Mouse (Mus musculus) left cerebral cortex, postnatal 10 days (tissue): ENCODE data around the gene Dusp16. TPM values are rescaled to one million over a fixed set of nuclear protein-coding genes. Genes with fewer than 3 reads are reported as not detected.
"Not testable (repeated sequence)": the region's sequence is repeated elsewhere in the genome, so short reads cannot be mapped to it uniquely, and the experiment has no call there.

ENCODE experiments used
- DNase-seq, 2 experiments: peaks; one replicate each; pipeline ENCODE4 v3.0.0; 2021 to 2022; ENCODE audit warnings: low spot score in 2 of 2, mixed read lengths in 1 of 2; ENCODE audit errors: extremely low spot score in 1 of 2
- intact Hi-C: fragments of 180-260 bp; cut with DNase I; formaldehyde crosslinking; loops from one replicate; pipeline ENCODE4 v1.15.1; 2025
- total RNA-seq, 2 experiments: library from RNA; stranded (reverse); gene quantifications; 2 replicates each; pipeline ENCODE4 v1.2.3; 2021

Gene Dusp16
- total RNA-seq, 2 experiments from 2014 or later, result 5.6 to 6.6 TPM

GRCm38 (mm10) chr6:134713897-134714296, 78.5 kb downstream of the Dusp16 start:
- no peak for DNase-seq
- intact Hi-C loops, result no loop called here

DNA sequence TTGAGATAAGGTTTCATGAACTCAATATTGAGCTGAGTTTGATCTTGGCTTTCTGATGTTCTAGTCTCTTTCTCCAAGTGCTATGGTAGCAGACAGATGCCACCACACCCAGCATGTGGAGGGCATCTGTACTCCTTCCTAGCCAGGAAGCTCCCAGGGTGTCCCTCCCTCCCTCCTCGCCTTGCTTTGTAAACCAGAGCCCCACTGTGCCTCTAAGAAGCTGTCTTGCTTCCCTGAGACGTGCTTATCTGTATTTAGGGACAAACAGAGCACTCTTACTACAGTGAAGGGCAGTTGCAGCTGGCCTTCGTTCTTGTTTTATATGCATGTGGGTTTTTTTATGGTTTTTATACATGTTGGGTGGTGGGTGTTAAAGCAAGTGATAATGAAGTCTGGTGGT, 79.1 kb downstream of the Dusp16 start:
- intact Hi-C loops, result no loop called here

DNA sequence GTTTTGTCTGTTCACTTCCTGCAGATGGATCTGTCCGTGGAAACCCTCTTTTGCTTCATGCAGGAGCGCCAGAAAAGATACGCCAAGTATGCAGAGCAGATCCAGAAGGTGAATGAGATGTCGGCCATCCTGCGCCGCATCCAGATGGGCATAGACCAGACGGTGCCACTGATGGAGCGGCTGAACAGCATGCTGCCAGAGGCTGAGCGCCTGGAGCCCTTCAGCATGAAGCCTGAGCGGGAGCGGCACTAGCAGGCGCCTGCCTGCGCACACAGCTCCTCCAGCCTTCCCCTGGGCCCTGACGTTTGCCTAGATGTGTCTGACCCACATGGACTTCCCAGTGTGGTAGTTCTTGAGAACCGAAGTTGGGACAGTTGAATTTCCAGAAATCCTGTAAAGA, 82.4 kb downstream of the Dusp16 start:
- no peak for DNase-seq
- intact Hi-C loops, result no loop called here

More for the DNA sequence above, 79.1 kb downstream of the Dusp16 start:
- DNase-seq, result no peak

DNA sequence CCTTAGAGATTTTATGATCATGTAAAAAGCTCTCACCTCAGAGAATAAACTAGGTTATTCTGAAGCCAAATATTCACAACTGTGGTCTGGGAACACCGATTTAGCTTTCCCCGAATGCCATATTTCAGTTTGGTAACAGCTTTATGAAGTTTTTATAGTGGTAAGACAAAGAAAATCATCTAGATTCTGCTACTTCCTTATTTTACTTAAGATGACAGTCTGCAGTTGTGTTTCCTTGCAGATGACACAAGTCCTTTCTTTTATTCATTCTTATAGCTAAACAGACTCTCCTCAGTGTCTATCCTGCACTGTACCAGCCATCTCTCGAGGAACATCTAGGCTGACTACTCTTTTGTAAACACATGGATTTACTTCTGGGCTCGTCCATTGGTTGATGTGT, 86.0 kb downstream of the Dusp16 start:
- intact Hi-C loops, result no loop called here
- DNase-seq, result no peak

DNA sequence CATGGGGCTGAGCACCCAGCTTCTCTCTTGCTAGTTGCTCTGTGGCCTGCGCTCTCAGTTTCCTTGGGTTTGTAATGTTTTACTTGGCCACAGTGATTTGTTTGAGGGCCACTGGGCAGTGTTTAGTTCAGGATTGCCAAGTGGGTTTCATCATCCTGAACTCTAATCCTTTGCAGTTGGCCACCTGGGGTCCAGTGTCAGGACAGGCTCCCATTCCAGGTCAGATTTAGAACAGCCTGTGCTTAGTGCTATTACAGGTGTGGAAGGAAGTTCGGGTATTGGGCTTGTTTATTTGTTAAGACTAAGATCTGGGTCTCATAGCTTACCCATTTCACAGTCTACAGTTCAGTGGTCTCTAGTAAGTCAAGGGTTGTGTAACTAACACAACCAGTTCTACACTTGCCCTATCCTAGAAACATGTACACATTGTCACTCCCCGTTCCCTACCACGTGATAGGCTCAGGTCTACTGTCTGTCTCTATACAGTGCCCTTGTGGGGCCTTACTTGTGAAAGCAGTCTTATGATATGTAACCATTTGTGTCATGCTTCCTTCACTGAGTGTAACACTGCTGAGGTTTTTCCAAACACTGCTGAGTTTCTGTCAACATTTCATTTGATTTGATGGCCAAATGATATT, 89.3 kb downstream of the Dusp16 start:
- intact Hi-C loops, result no loop called here
- DNase-seq, result no peak

- intact Hi-C loops, result no loop called here
- DNase-seq, result no peak
Observed at GRCm38 (mm10) chr6:134702184-134702583, 90.2 kb downstream of the Dusp16 start.

- intact Hi-C loops, result no loop called here
- DNase-seq, result no peak
Observed at GRCm38 (mm10) chr6:134701211-134701602, 91.2 kb downstream of the Dusp16 start.

GRCm38 (mm10) chr6:134700451-134701210, 91.8 kb downstream of the Dusp16 start:
- intact Hi-C loops, result no loop called here
- DNase-seq, result no peak

GRCm38 (mm10) chr6:134698243-134698642, 94.2 kb downstream of the Dusp16 start:
- intact Hi-C loops, result no loop called here
- no peak for DNase-seq

- DNase-seq, result no peak
- intact Hi-C loops, result no loop called here
Observed at GRCm38 (mm10) chr6:134696554-134696953, 95.9 kb downstream of the Dusp16 start.

GRCm38 (mm10) chr6:134696146-134696545, 96.3 kb downstream of the Dusp16 start:
- intact Hi-C loops, result no loop called here
- no peak for DNase-seq

DNA sequence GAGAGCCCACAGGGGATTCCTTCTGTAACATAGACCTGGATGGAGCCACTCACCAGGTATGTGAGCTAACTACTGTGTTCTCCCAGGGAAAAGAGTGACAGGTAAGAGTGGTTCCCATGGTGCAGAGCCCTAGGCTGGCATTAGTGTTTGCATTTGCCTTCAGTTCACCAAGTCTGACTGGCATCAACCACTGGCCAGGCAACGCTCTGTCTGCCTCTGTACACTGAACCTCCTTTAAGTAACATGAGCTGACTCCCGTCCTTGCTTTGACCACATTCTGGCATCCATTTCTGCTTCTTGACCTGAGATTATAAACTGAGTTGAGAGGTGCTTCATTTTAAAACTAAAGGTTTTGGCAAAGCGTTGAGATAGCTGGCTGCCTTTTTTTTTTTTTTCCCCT, 96.8 kb downstream of the Dusp16 start:
- intact Hi-C loops, result no loop called here
- no peak for DNase-seq

GRCm38 (mm10) chr6:134694988-134695387, 97.4 kb downstream of the Dusp16 start:
- DNase-seq, result no peak
- intact Hi-C loops, result no loop called here

- intact Hi-C loops, result no loop called here
- DNase-seq, result no peak
Observed at GRCm38 (mm10) chr6:134694498-134694897, 97.9 kb downstream of the Dusp16 start.

- DNase-seq, result no peak
- intact Hi-C loops, result no loop called here
Observed at GRCm38 (mm10) chr6:134685515-134685914, 106.9 kb downstream of the Dusp16 start.

GRCm38 (mm10) chr6:134685040-134685439, 107.4 kb downstream of the Dusp16 start:
- intact Hi-C loops, result no loop called here
- DNase-seq, result no peak

DNA sequence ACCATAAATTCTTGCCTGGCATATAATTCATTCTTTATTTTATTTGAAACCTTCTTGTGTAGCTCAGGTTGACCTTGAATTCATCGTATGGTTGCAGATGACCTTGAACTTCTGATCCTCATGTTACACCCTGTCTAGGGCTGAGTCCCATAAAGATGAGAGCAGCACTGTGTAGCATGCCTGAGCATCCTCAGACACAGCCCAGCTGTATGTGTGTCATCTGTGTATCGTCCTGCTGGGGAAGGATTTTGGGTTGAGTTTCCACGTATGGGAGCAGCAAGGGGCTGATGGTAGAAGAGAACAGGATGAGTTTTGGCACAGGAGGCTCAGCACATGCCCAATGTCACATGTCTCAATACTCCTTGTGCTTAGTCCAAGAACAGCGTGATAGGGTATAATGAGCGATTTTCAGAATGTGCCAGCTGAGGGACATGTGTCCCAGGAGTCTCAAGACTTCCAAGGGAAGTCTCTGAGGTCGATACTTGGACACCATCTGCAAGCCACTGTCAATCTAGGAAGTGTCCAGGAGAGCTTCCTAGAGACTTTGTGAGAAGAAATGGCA, 108.0 kb downstream of the Dusp16 start:
- intact Hi-C loops, result no loop called here
- no peak for DNase-seq

- intact Hi-C loops, DNase-seq: not testable (repeated sequence)
Observed at GRCm38 (mm10) chr6:134679330-134679729, 113.1 kb downstream of the Dusp16 start.

DNA sequence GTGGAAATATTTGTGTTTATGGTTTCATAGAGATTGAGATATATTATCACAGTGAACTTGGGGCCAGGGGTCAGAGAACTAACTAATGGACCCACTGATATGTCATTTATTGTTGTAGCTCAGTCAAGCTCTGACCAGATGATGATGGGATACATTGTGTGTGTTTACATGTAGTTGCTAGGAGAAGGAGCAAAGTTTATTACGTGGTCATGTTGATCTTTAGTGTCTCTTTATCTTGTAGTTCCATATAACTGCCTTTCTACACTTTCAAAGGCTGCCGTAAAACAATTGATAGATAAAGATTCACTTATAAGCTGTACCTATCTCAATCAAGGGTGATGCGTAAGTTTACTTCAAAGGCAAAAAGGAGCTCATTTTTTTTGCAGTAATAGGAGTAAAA, 114.4 kb downstream of the Dusp16 start:
- no peak for DNase-seq
- intact Hi-C loops, result no loop called here

DNA sequence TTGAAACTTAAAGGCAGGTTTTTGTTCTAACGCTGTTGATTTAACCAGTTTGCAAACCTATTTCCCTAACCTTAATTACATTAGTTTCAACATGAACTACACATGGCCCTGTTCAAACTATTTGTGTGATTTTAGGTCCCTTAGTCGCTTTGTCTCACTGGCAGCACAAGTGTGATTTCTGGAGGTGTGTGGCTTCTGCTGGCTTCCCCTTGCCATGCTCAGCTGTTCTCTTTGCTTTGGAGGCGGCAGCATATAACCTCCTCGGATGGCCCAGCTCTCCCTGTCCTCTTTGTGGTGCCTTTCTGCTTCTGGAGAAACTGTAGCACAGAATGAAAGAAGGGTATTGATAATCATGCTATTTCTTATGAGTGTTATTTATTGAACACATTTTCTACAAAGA, 114.9 kb downstream of the Dusp16 start:
- intact Hi-C loops, result no loop called here
- no peak for DNase-seq
